Mouse (Mus musculus) common myeloid progenitor, adult 5-6 weeks (primary cell): ENCODE measurements around the gene Muc5b. TPM values are rescaled to one million over a fixed set of nuclear protein-coding genes. Genes with fewer than 3 reads are reported as not detected.
"Not testable (repeated sequence)": the region's sequence is repeated elsewhere in the genome, so short reads cannot be mapped to it uniquely, and the experiment has no call there.

Experiments
- ATAC-seq: replicated peaks from 2 replicates; pipeline ENCODE4 v1.8.0; 2016; ENCODE audit warnings: low read depth, mild to moderate bottlenecking, moderate TSS enrichment, inconsistent platforms; ENCODE audit not compliant: poor library complexity, severe bottlenecking
- total RNA-seq: library from RNA; stranded (forward); fragments of 200-1000, 187-1606 nt; gene quantifications from 2 replicates; pipeline ENCODE4 v1.2.3, GENCODE M21; 2017

Muc5b gene
- total RNA-seq: 0.05 TPM in 2 replicates

- ATAC-seq: peak; percentile 46
Observed at GRCm38 (mm10) chr7:141838779-141839178, at the start of gene Muc5b. Gene Muc5b, plus strand, starts transcription at chr7:141839070.

GRCm38 (mm10) chr7:141794251-141794650, 44.6 kb upstream of the Muc5b start:
- ATAC-seq: no peak

- no peak for ATAC-seq
Observed at GRCm38 (mm10) chr7:141803206-141803605, 35.7 kb upstream of the Muc5b start.

- no peak for ATAC-seq
Observed at GRCm38 (mm10) chr7:141805384-141805783, 33.5 kb upstream of the Muc5b start.

- ATAC-seq: not testable (repeated sequence)
Observed at GRCm38 (mm10) chr7:141807823-141808222, 31.0 kb upstream of the Muc5b start.

- not testable (repeated sequence) for ATAC-seq
Observed at GRCm38 (mm10) chr7:141809933-141810332, 28.9 kb upstream of the Muc5b start.

GRCm38 (mm10) chr7:141813321-141813720, 25.5 kb upstream of the Muc5b start:
- ATAC-seq: no peak

GRCm38 (mm10) chr7:141815361-141815760, 23.5 kb upstream of the Muc5b start:
- no peak for ATAC-seq

- ATAC-seq: no peak
Observed at GRCm38 (mm10) chr7:141817355-141818075, 21.4 kb upstream of the Muc5b start.

- ATAC-seq: peak; percentile 35; the same call in 1 of the 2 replicates
Observed at GRCm38 (mm10) chr7:141818267-141818666, 20.6 kb upstream of the Muc5b start.

- ATAC-seq: no peak
Observed at GRCm38 (mm10) chr7:141822582-141823261, 16.1 kb upstream of the Muc5b start.

- no peak for ATAC-seq
Observed at GRCm38 (mm10) chr7:141823699-141824098, 15.2 kb upstream of the Muc5b start.

GRCm38 (mm10) chr7:141824398-141824797, 14.5 kb upstream of the Muc5b start:
- ATAC-seq: no peak

GRCm38 (mm10) chr7:141835941-141836340, 2.9 kb upstream of the Muc5b start:
- ATAC-seq: peak; percentile 66

GRCm38 (mm10) chr7:141836423-141836822, 2.4 kb upstream of the Muc5b start:
- 0 out of 2 replicates have a peak, but pooled peaks have one; percentile 36 for ATAC-seq

- no peak for ATAC-seq
Observed at GRCm38 (mm10) chr7:141840354-141840753, 1.5 kb downstream of the Muc5b start.

GRCm38 (mm10) chr7:141861046-141861445, 22.2 kb downstream of the Muc5b start:
- ATAC-seq: peak; percentile 67

- ATAC-seq: no peak
Observed at GRCm38 (mm10) chr7:141869644-141870043, 30.8 kb downstream of the Muc5b start.

GRCm38 (mm10) chr7:141870553-141870952, 31.7 kb downstream of the Muc5b start:
- no peak for ATAC-seq

GRCm38 (mm10) chr7:141874891-141875290, 36.0 kb downstream of the Muc5b start:
- no peak for ATAC-seq

GRCm38 (mm10) chr7:141878813-141879212, 39.9 kb downstream of the Muc5b start:
- ATAC-seq: no peak
